Mouse (Mus musculus) erythroid progenitor cell, adult 5-6 weeks (primary cell): ENCODE results near the gene Fam169b. TPM values are rescaled to one million over a fixed set of nuclear protein-coding genes. Genes with fewer than 3 reads are reported as not detected.

Source experiments
- ATAC-seq: replicated peaks from 2 replicates; pipeline ENCODE4 v1.8.0; 2016; ENCODE audit warnings: moderate number of reproducible peaks, mild to moderate bottlenecking, moderate TSS enrichment, inconsistent platforms; ENCODE audit not compliant: poor library complexity, low FRiP score, severe bottlenecking
- total RNA-seq, 2 experiments: library from RNA; stranded (forward) in 1 of 2; stranded (reverse) in 1 of 2; fragments of 150-400 nt in 1 of 2; fragments of 186-747, 209-891 nt in 1 of 2; gene quantifications; 2 replicates each; pipeline versions ENCODE4 v1.2.3 to v1.2.4; 2015 to 2017; ENCODE audit warnings: low replicate concordance in 2 of 2

Fam169b gene
- total RNA-seq, 2 experiments from 2014 or later = 2.5 to 3.0 TPM

DNA sequence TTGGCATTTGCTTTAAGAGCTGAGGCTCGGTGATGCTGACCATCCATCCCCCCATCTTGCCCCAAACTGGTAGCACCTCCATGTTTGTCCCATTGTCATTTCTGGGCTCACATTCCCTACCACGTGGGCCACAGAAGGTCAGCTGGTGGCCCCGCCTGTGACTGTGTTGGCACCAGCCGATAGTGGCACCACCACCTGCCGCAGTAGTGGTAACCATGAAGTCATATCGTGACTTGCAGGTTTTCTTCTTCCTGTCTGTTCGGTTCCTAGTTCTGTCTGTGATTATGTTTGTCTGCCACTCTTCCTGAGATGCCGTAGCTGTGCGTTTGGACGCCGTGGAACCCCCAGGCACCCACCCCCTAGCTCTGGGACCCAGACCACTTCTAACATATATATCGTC is 95.3 kb downstream of the Fam169b start:
- ATAC-seq = no peak

DNA sequence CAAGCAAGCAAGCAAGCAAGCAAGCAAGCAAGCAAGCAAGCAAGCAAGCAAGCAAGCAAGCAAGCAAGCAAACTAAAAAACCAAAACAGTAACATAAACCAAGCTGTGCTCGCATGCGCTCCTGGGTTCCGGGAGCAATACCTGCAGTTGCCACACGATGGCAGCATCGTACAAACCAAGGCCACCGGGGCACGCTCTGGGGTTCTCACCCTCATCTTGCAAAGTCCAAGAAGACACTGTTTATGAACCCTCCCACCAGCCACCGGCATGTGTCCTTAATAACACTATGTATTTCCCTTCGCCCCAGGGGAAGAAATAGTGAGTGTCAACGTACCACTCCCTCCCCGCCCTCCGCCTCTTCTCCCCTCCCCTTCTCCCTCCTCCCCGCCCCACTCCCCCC is 96.1 kb downstream of the Fam169b start:
- ATAC-seq = no peak

DNA sequence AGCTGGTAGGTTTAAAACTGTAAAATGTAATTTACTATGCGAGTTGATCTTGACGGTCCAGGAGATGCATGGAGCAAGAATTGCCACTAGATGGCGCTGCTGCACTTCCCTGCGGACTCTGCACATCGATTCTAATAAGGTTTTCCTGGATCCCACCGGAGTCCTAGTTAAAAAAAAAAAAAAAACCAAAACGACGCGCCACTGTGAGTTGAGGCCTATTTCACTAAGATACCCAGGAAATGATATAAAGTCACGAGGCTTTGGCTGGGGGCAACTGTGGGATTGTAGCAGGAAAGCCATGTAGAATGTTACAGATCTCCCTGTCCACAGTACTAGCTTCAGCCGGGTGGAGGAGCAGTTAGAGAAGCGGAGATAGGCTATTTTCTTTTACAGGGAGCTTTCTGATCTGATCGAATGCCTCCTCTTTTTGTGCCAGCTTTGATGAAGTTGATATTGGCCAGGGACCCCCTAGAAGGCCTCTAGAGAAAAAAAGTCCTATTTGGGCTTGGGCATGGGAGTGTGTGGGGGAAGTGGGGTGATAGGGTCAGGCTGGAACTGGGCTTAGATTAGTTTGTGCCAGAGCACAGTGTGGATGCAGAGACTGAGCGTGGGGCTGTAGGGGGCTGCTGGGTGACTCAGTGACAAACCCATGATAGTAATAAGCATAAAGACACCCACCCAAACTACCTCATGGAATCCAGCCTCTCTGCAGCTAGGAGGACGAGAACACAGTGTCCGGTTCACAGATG is 100.6 kb downstream of the Fam169b start:
- ATAC-seq = 0 out of 2 replicates have a peak, but pooled peaks have one; percentile 49

DNA sequence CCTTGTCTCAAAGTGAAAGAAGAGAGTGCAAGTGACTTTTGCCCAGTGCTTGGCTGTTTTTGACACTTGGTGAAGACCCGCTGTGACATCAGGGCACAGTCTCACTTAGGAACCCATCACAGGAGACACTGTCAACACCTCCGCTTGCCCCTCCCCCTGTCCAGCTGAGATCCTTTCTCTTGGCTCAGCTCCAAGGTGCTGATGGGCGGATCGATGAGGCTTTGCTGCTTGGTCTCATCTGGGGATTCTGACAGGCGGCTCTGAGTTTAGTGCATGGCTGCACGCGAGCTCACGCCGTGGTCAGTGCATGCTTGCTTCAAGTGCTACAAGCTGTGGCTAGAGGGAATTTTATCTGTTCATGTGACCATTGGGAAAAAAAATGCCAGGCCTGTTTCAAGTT is 108.5 kb downstream of the Fam169b start:
- ATAC-seq = no peak

DNA sequence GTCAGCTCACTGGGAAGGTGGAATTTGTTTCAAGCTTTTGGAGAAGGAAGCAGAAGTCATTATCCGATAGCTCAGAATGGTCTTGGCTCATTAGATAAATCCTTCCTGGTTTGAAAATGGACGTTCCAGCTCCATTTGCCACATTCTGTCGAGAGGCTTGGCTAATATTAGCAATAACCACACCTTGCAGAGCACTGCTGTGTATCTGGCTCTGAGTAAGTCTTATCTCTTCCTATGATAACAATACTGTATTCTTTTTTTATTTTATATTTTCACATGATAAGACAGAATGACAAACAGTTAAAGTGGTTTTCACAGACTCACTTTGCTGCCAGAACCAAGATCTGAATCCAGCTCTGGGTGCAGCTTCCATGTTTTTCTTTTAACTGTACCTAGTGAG is 113.1 kb downstream of the Fam169b start:
- no peak for ATAC-seq

DNA sequence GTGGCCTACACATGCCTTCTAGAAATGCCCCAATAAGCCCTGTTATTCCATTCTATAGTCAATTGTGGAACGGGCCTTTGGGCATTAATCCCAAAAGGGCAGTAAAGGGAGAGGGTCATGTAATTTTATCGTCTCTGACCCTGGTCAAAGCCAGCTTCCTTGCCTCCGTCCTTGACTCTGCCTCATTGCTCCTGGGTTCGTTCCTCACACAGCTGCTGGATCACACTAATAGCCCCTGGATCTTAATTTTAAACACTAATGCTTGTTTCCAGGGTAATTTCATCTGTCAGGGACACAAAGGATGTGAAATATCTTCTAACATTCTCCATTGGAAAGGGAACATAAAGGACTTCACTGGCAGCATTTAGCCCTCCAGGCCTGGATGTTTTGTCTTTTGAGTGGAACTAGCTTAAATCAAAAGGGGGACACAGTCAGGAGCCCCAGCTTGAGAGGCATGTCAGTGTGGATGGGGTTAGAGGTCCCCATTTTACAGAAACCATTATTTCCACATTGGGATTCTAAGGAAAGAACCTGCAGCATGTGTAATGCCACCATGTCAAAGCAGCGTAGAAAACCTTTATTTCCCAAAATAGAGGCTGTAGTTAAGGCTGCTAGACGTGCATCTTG is 122.2 kb downstream of the Fam169b start:
- ATAC-seq = no peak

DNA sequence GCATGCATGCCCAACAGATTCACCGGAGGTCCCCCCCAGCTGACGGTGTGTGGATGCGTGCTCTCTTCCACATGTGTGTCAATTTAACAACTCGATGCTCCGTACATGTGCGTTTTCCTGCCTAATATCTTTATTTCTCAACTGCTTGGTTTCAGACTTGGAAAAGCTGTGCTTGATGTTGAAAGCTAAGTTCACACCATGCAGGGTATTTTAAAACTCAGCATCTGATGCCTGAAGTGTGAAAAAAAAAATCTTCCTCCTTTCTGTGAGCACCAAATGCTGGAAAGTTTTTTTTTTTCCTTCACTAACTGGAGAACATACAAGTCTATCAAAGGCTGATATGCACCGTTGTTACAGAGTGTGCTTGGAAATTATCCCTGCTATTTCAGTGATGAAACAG is 126.9 kb downstream of the Fam169b start:
- no peak for ATAC-seq

DNA sequence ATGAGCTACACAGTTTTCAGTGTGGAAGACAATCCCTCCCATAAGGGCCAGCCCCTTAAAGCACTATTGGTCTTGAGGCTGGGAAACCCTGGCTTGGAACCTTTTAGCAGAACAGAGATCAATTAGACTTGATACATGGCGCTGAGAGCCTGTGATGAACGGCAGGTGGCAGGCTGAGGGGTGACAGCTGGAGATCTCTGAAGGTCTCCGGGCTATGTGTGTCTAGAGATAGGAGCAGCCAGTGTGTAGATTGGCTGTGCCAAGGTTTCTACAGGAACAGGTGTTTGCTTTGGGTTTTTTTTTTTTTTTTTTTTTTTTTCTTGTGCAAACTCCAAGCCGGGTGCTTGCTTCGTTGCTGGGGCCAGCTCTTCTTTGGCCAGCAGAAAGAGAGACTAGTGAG is 135.0 kb downstream of the Fam169b start:
- ATAC-seq = no peak

Other genes starting within 250 kb of the Fam169b start
- not detected in 2 replicates for gene Pgpep1l, start 9.6 kb upstream of the Fam169b start, total RNA-seq (2015; ENCODE audit: low replicate concordance)
- gene Pgpep1l, start 9.6 kb upstream of the Fam169b start, total RNA-seq (2017; ENCODE audit: low replicate concordance) = not detected in 2 replicates